Mouse (Mus musculus) frontal cortex, postnatal 14 days (tissue): Measurements from ENCODE around the gene Rnf149.
A peak's percentile ranks its signal among the peaks of the same experiment; 100 is the strongest.

Experiments used
- DNase-seq, 2 experiments: peaks; one replicate each; pipeline ENCODE4 v3.0.0; 2022; ENCODE audit warnings: low spot score in 2 of 2

Gene Rnf149

DNA sequence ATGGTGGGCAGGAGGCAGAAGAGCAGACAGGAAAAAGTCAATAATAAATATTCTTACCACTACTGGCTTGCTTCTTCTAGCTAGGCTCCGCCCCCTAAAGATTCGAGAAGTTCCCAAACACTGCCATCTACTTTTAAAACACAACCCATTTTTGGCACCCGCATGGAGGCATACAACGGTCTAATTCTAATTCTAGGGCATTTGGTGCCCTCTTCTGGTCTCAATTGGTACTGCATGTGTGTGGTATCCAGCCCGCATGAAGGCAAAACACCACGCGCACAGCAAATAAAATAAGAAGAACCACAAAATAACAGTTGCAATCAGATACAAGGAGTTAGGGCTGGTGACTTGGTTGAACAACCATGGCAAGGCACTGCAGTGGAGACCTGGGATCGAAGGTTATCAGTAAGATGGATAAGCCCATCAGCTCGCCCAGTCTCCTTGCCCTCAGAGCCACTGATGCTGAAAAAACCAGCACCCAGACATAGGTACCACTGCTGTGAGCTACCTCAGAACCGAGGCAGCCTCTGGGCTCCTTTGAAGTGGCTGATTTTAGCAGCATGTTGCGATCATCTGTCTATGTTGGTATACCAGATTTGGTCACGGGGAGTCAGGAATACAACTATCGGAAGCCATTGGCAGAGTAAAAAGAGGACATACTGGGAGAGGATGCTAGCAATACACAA lies 46.8 kb downstream of the Rnf149 start:
- peak; percentile 37 to 74 for DNase-seq

DNA sequence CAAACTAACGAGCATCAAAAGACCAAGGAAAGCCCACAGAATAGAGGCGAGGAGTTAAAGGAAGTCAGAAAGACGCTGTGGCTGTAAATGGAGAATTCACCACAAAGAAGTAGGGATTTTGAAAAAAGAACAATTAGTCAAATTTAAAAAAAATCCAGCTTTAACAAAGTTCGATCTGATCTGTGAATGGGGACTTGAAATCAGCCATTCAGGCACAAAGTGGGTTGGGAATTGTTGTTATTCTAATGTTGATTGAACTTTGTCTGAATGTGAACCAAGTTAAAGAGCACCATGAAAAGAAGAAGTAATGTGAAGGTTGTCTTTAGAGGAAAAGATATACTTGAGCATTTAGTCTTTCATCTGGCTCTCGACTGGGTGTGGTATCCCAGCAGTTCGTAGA lies 48.9 kb downstream of the Rnf149 start:
- no peak for DNase-seq

GRCm38 (mm10) chr1:39527432-39527831 lies 49.8 kb downstream of the Rnf149 start:
- peak in 1 of 2 experiments; percentile 54 for DNase-seq

DNA sequence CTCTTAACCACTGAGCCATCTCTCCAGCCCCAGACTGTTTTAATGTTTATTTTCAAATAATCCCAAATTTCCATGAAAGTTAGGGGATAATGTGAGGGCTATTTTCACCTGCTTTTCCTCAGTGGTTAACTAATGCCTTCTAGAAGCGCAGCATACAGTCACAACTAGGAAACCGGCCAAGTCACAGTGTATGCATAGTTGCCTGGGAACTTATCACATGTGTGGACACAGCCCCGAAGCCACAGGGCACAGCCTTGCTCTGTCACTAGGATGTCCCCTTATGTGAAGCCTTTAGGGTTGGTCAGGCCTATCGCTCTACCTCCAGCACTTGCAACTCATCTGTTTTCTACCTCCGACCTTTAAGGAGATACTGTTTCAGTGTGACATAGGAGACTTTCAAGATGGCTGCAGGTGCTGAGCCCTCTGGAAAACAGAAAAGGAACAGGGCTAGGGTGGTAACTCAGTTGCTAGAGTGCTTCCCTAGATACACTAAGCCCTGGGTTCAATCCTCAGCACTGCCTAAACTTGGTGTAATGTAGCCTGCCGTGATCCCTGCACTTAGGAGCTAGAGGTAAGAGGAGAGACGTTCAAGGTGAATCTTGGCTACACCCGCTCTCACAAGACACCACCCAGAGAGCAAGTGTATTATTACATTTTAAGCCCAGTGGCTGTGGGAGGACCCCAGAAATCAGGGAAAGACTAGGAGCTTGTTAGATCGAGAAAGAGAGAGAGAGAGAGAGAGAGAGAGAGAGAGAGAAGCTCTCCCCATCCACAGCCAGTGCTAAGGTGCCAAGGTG lies 50.6 kb downstream of the Rnf149 start:
- no peak for DNase-seq

DNA sequence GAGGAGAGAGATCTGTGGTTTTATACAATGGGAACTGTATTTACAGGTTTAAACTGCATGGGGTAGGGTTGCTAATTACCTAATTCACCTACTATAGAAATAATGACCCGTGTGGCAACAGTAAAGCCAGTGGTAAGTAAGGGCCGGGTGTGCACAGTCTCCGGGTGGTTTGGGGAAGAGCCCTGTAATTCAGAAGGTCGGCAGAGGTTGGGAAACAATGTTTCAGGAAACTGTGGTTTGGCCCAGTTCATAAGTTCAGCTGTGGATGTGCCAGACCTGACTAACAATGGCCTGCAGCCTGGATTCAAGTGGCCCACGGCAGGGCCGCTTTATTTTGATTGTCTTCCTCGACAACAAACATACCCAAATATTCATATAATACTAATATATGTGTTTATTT lies 51.4 kb downstream of the Rnf149 start:
- DNase-seq = no peak

DNA sequence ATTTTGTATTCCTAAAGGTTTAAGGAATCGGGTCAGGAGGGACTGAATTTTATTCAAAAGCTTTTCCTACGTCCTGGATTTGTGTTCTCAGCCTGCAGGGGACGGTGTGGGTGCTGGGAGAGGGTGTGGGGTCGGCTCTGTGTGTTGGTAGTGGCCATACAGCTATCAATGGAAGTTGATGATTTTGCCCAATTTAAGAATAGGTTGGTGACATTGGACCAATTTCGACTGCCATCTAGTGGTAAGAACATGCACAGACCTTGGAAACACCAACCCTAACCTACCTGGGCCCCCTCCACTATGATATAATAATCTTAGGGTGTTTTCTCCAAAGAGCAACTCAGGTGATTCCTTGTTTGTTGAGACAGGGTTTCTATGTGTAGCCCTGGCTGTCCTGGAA lies 54.7 kb downstream of the Rnf149 start:
- no peak for DNase-seq

DNA sequence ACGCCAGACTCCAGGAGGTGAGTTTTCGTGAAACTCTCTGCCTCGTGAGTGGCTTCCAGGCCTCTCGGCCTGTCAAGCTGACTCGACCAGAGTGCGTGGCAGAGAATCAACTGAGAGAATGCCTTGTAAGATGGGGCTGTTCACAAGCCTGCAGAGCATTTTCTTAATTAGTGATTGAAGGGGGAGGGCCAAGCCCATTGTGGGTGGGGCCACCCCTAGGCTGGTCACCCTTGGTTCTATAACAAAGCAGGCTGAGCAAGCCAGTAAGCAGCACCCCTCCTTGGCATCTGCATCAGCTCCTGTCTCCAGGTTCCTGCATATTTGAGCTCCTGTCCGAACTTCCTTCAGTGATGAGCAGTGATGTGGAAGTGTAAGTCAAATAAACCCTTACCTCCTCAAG lies 55.9 kb downstream of the Rnf149 start:
- DNase-seq = no peak

DNA sequence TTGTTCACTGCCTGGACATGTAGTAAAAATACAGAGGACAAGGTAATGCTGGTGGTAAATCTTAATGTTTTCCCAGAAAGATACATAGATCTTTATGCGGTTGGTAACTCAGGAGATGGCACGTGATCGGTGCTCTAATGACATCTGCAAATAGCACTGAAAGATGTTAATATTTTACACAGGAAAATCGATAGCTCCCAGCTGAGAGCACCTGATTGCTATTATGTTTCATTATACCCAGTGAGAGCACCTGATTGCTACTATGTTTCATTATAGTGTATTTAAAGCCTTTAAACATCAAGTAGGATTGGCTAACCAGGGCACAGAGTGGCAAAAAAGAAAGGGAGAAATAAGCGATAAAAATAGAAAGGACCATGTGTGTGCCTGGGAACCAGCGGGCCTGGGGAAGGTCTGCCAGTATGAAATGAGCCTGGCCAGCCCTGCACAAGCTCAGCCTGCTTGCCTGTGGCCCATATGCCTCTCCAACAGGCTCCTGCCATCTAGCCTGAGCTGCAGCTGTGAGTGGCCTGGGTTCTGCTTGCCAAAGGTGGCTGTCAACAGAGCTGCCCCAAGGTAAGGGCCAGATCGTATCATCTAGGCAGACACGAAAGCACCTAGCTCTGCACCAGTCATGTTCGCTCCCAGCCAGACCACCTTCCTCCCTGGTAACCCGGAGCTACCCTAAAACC lies 61.8 kb downstream of the Rnf149 start:
- DNase-seq = no peak

GRCm38 (mm10) chr1:39512183-39512582 lies 65.0 kb downstream of the Rnf149 start:
- no peak for DNase-seq

DNA sequence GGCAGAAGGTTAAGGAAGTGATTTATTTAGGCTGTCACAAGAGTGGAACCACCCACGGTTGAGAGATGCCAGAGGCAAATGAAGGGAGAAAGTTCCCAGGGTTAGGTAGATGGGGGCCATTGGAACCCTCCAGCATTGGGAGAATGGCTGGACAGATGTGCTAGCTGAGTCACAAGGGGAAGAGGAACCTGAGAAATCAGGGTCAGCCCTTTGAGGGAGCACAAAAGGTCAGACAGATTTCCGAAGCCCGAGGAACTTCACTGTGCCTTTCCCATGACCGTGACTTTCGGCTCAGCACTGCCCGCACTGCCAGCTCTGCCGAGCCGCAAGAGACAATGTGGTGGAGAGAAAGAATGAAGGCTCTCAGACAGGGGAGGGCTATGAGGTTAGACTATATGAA lies 65.4 kb downstream of the Rnf149 start:
- DNase-seq = no peak

DNA sequence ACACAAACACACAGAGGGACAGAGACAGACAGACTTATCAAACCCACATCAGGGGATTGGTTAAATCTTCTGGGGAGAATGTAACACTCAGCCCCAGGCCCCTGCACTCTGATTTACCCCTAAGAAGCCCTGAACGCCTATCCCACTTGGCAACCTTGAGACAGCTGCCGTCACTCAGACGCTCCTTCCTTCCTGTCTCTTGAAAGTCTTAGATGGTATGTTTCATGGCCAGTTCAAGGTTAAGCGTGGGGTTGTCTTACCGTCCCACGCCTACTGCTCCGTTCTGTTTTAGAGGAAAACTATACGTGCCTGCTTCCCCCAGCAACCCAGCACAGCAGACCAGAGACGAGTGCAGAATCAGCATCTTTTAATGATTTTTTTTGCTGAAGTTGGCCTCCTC lies 71.6 kb downstream of the Rnf149 start:
- DNase-seq = no peak

DNA sequence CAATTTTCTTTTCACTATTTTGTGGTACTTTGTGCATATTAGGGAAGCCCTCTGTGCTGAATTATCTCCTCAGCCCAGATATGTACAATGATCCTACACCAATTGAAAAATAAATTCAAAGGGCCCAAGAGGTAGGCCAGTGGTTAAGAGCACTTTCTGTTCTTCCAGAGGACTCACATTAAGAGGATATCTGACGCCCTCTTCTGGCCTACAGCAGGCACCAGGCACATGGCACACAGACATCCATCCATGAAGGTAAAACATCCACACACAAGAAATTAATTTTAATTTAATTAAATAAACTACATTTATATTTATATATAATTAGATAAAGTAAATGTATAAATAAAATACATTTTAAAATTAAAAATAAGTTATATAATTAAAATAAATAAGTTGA lies 72.9 kb downstream of the Rnf149 start:
- DNase-seq = no peak

DNA sequence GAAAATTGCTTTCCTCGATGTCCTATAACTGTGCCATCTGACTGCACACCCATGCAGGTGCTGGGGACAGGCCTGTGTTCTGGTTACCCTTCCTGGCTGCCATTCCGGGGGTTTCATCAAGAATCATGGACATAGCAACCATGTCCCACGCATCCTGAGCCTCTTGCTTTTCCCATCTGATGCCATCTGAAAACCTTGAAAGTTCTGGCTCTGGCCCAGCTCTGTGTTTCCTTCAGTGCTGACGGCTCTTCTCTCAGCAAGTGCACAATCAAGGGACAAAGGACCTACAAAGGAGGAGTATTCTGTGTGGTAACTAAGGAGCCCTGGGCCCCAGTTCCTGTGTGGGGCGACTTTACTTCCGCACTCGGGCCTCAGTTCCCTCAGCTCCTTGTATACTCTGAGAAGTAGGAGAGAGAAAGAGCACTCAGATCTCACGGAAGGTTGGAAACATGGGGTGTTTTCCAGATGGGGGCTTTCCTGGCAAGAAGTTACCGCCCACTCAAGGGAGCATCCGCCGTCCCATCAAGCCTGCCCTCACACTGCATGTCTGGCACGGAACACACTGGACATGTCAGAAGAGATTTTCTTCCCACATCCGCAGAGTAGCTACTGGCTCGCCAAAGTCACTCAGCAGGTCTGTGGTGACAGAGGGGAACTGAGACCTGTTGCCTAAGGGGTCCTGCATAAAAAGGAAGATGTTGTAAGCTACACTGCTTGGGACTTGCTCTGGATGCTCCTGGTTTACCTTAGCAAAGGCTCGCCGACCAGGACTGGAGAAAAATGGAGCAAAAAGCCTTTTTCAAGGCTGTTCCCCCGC lies 74.2 kb downstream of the Rnf149 start:
- DNase-seq = peak in 1 of 2 experiments; percentile 16
